Mouse (Mus musculus): ENCODE data around the gene Spns2. TPM values are rescaled to one million over a fixed set of nuclear protein-coding genes. Genes with fewer than 3 reads are reported as not detected.
A peak's percentile ranks its signal among the peaks of the same experiment; 100 is the strongest.
"Not testable (repeated sequence)": the region's sequence is repeated elsewhere in the genome, so short reads cannot be mapped to it uniquely, and the experiment has no call there.

Gene Spns2
- polyA plus RNA-seq, 2 experiments = 3.8 to 8.6 TPM

DNA sequence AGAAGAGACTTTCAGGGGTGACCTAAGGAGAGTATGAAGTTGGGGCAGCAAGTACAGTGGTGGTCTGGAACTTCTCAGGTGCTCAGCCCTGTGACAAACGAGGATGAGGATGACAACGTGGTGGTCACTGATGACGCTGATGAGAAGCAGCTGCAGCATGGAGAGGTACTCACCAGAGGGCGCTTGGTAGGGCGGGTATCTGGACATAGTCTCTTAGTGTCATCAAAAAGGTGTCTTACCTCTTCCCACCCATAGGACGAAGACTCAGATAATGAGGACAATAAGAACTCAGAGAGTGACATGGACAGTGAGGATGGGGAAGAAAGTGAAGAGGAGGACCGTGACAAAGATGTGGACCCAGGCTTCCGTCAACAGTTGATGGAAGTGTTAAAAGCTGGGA lies 42.2 kb downstream of the Spns2 start:
- Histone ChIP-seq H3K27me3 (ENCODE audit: control insufficient read depth, insufficient read depth, low read length) (no peaks in the 10 kb centered on the region), H3K27ac (no peak overlapping the region), H3K9ac (replicated peaks) (no peak overlapping the region), H3K36me3 (replicated peaks; ENCODE audit: control insufficient read depth, insufficient read depth, low read depth) (peaks cover 90% of the 10 kb centered on the region), H3K4me3 (ENCODE audit: insufficient read depth in 1 of 2, low read depth in 2 of 2, low read length in 2 of 2) (no peak overlapping the region), H3K4me1 (replicated peaks; ENCODE audit: control insufficient read depth in 2 of 2, insufficient read depth in 2 of 2, low read length in 1 of 2) (peaks cover 0 to 2% of the 10 kb centered on the region in 2 experiments; a peak in 3 of 4 replicates), H3K4me2 (ENCODE audit: low read depth) (no peak overlapping the region), H3K9me3 (ENCODE audit: control insufficient read depth, low read length) (no peaks in the 10 kb centered on the region)
- ATAC-seq (ENCODE audit: insufficient read depth) (no peak), DNase-seq (ENCODE audit: low read depth in 3 of 3, low spot score in 3 of 3) (no peak)
- 64% methylated on average over 8 of the region's 8 CpGs for WGBS (ENCODE audit: insufficient replicate concordance)
- peak; percentile 36 for TF ChIP-seq CTCF (IDR thresholded peaks at IDR 0.05; ENCODE audit: low read depth)
- TF ChIP-seq EP300 (IDR thresholded peaks at IDR 0.05; ENCODE audit: low read depth) = no peak

DNA sequence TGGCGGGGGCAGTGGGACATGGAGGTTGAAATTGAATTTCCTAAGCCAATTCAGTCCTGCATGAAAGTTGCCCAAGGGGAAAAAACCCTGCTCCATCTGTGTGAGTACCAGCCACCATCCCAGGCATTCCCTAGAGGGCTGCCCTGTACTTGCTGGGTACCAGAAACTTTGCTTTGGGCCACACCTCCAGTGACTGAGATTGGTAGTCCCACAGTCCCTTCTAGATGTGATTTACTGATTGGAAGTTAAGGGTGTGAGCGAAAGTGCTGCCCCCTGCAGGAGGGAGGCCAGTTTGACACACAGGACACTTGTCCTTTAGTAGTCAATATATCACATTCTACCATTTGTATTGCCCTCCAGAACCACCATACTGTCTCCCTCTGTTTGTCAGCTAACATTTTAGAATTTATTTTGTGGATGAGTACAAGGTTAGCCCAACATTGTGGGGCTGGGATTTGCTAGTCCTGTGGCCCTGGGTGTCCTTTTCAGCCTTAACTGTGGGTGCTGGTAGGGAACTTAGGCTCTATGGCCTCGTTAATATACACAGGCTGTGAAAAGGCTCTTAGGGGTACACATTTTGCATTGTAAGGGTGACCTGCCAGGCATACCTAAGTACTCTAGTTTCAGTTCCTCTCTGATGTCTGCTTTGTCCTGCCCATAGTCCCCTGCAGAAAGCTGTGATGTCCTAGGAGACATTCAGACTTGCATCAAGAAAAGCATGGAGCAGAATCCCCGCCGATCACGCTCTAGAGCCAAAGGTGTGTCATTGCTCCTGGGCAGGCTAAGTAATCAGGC lies 43.2 kb downstream of the Spns2 start:
- 67% methylated on average over 6 of the region's 6 CpGs for WGBS (ENCODE audit: insufficient replicate concordance)
- Histone ChIP-seq H3K27ac (no peak overlapping the region), H3K4me3 (ENCODE audit: insufficient read depth in 1 of 2, low read depth in 2 of 2, low read length in 2 of 2) (no peak overlapping the region), H3K4me2 (ENCODE audit: low read depth) (no peak overlapping the region), H3K9me3 (ENCODE audit: control insufficient read depth, low read length) (no peaks in the 10 kb centered on the region), H3K36me3 (replicated peaks; ENCODE audit: control insufficient read depth, insufficient read depth, low read depth) (peaks cover 87% of the 10 kb centered on the region), H3K4me1 (replicated peaks; ENCODE audit: control insufficient read depth in 2 of 2, insufficient read depth in 2 of 2, low read length in 1 of 2) (peaks cover 0 to 7% of the 10 kb centered on the region in 2 experiments), H3K27me3 (ENCODE audit: control insufficient read depth, insufficient read depth, low read length) (no peaks in the 10 kb centered on the region), H3K9ac (replicated peaks) (no peak overlapping the region)
- no peak for ATAC-seq (ENCODE audit: insufficient read depth)
- no peak for DNase-seq (ENCODE audit: low read depth in 3 of 3, low spot score in 3 of 3)
- TF ChIP-seq EP300 (IDR thresholded peaks at IDR 0.05; ENCODE audit: low read depth) (no peak), CTCF (IDR thresholded peaks at IDR 0.05; ENCODE audit: low read depth) (peak; percentile 77)

DNA sequence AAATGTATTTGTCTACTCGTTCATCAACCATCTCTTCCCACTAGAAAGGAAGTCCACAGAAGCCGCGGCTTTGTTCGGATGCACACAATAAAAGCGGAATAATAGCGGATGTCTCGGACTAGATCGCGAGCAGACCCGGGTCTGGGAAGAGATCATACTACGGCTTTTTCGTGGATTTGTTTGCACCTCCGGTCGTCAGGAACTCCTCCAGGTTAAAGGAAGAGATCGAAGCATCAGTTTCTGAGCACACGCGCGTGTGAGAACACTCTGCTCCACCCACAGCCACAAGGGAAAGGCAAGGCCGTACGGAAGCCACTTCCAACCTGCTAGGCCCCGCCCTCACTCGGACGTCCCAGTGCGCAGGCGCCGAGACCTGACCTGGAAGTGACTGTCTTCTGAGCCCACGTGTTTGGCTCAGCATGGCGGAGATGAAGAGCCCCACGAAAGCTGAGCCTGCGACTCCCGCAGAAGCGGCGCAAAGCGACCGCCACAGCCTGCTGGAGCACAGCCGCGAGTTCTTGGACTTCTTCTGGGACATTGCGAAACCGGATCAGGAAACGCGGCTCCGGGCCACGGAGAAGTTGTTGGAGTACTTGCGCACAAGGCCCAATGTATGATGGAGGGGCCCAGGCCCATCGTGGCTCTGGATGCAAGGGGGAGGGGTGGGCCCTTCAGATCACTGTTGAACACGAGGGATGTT lies 48.6 kb downstream of the Spns2 start, which contains the start of gene Mybbp1a:
Gene Mybbp1a (plus strand): TSS at position 391 of the 700 bp plus-strand sequence.
- peak; percentile 87 for ATAC-seq (ENCODE audit: insufficient read depth)
- H3K4me2 ChIP-seq (ENCODE audit: low read depth) = peak within 1 kb of the TSS; percentile 92
- H3K27me3 ChIP-seq (ENCODE audit: control insufficient read depth, insufficient read depth, low read length) = no peaks in the 10 kb centered on the region
- DNase-seq (ENCODE audit: low read depth in 3 of 3, low spot score in 3 of 3) = peak; percentile 90 to 92 (median 90)
- under 1% methylated on average over 46 of the region's 46 CpGs for WGBS (ENCODE audit: insufficient replicate concordance)
- peaks cover 35% of the 10 kb centered on the region for H3K36me3 ChIP-seq (replicated peaks; ENCODE audit: control insufficient read depth, insufficient read depth, low read depth)
- peak within 1 kb of the TSS; percentile 79 for H3K9ac ChIP-seq (replicated peaks)
- H3K27ac ChIP-seq = peak within 1 kb of the TSS; percentile 60
- TF ChIP-seq CTCF (IDR thresholded peaks at IDR 0.05; ENCODE audit: low read depth) = peak; percentile 18; the same call in 1 of the 2 replicates
- no peak for TF ChIP-seq EP300 (IDR thresholded peaks at IDR 0.05; ENCODE audit: low read depth)
- peak within 1 kb of the TSS; percentile 79 to 87 for H3K4me3 ChIP-seq (ENCODE audit: insufficient read depth in 1 of 2, low read depth in 2 of 2, low read length in 2 of 2)
- H3K4me1 ChIP-seq (replicated peaks; ENCODE audit: control insufficient read depth in 2 of 2, insufficient read depth in 2 of 2, low read length in 1 of 2) = peaks cover 0 to 7% of the 10 kb centered on the region in 2 experiments
- no peaks in the 10 kb centered on the region for H3K9me3 ChIP-seq (ENCODE audit: control insufficient read depth, low read length)

DNA sequence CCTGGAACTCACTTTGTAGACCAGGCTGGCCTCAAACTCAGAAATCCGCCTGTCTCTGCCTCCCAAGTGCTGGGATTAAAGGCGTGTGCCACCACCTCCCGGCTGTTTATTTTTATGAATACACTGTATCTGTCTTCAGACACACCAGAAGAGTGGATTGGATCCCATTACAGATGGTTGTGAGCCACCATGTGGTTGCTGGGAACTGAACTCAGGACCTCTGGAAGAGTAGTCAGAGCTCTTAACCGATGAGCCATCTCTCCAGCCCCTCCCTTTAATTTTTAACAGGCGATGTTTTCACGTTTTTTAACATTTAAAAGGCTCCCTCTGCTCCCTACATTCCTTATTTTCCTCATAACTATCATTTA lies 49.1 kb downstream of the Spns2 start:
- Histone ChIP-seq H3K27ac (peak overlapping the region; percentile 60), H3K4me3 (ENCODE audit: insufficient read depth in 1 of 2, low read depth in 2 of 2, low read length in 2 of 2) (peak overlapping the region; percentile 79 to 87), H3K4me2 (ENCODE audit: low read depth) (peak overlapping the region; percentile 92), H3K36me3 (replicated peaks; ENCODE audit: control insufficient read depth, insufficient read depth, low read depth) (peaks cover 30% of the 10 kb centered on the region), H3K9ac (replicated peaks) (peak overlapping the region; percentile 79)
- H3K4me1 ChIP-seq (replicated peaks; ENCODE audit: control insufficient read depth in 2 of 2, insufficient read depth in 2 of 2, low read length in 1 of 2); ATAC-seq (ENCODE audit: insufficient read depth); H3K27me3 ChIP-seq (ENCODE audit: control insufficient read depth, insufficient read depth, low read length); DNase-seq (ENCODE audit: low read depth in 3 of 3, low spot score in 3 of 3); H3K9me3 ChIP-seq (ENCODE audit: control insufficient read depth, low read length): not testable (repeated sequence)
- 34% methylated on average over 6 of the region's 6 CpGs for WGBS (ENCODE audit: insufficient replicate concordance)

DNA sequence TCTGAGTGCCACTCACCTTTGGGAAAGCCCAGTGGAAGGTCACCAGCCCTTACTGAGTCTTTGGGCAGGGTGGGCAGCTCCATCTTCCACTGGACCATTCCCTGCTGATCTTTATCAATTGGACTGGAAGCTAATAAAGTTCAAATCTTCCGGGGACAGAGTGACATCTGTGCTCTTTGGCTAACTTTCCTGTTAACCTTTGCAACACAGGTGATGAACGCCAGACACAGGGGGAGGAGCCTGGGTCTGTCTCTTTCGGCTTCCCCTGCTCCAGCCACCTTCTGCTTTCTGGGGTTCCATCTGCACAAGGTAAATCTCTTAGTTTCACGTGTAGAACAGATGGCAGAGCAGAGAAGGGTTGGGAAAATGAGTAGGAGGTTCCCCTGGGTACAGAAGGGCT lies 51.3 kb downstream of the Spns2 start:
- no peak for ATAC-seq (ENCODE audit: insufficient read depth)
- no peak overlapping the region for H3K4me2 ChIP-seq (ENCODE audit: low read depth)
- no peak for TF ChIP-seq CTCF (IDR thresholded peaks at IDR 0.05; ENCODE audit: low read depth)
- no peak for TF ChIP-seq EP300 (IDR thresholded peaks at IDR 0.05; ENCODE audit: low read depth)
- no peaks in the 10 kb centered on the region for H3K9me3 ChIP-seq (ENCODE audit: control insufficient read depth, low read length)
- H3K4me3 ChIP-seq (ENCODE audit: insufficient read depth in 1 of 2, low read depth in 2 of 2, low read length in 2 of 2) = no peak overlapping the region
- peaks cover 0 to 7% of the 10 kb centered on the region in 2 experiments for H3K4me1 ChIP-seq (replicated peaks; ENCODE audit: control insufficient read depth in 2 of 2, insufficient read depth in 2 of 2, low read length in 1 of 2)
- 60% methylated on average over 4 of the region's 4 CpGs for WGBS (ENCODE audit: insufficient replicate concordance)
- H3K27me3 ChIP-seq (ENCODE audit: control insufficient read depth, insufficient read depth, low read length) = no peaks in the 10 kb centered on the region
- no peak overlapping the region for H3K27ac ChIP-seq
- peaks cover 9% of the 10 kb centered on the region for H3K36me3 ChIP-seq (replicated peaks; ENCODE audit: control insufficient read depth, insufficient read depth, low read depth)
- no peak overlapping the region for H3K9ac ChIP-seq (replicated peaks)
- no peak for DNase-seq (ENCODE audit: low read depth in 3 of 3, low spot score in 3 of 3)

Measured in liver, embryonic 14.5 days (tissue).